Mouse (Mus musculus) midbrain, embryonic 12.5 days (tissue): ENCODE data around the gene Pnpla2. TPM values are rescaled to one million over a fixed set of nuclear protein-coding genes. Genes with fewer than 3 reads are reported as not detected.

Experiments
- ATAC-seq: fragments of 200-750 bp; cut with Nextera tagmentation; 2 replicates; pipeline ENCODE4 v1.8.0; 2017; ENCODE audit warnings: low read depth, moderate TSS enrichment, moderate library complexity; ENCODE audit not compliant: low FRiP score
- H3K27ac ChIP-seq: fragments of 300-500 bp; sonication (generic); replicated peaks from 2 replicates; pipeline ENCODE4 v1.5.1; 2016; ENCODE audit warnings: mild to moderate bottlenecking
- H3K27me3 ChIP-seq: fragments of 300-500 bp; sonication (generic); 2 replicates; pipeline ENCODE4 v1.6.1; 2016; ENCODE audit warnings: mild to moderate bottlenecking
- H3K36me3 ChIP-seq: fragments of 300-500 bp; sonication (generic); 2 replicates; pipeline ENCODE4 v1.6.1; 2016
- H3K4me1 ChIP-seq: fragments of 300-500 bp; sonication (generic); 2 replicates; pipeline ENCODE4 v1.6.1; 2016
- H3K4me2 ChIP-seq: fragments of 300-500 bp; sonication (generic); replicated peaks from 2 replicates; pipeline ENCODE4 v1.6.1; 2016; ENCODE audit warnings: mild to moderate bottlenecking, moderate library complexity
- H3K4me3 ChIP-seq: fragments of 300-500 bp; sonication (generic); 2 replicates; pipeline ENCODE4 v1.5.1; 2016; ENCODE audit warnings: mild to moderate bottlenecking
- H3K9ac ChIP-seq: fragments of 300-500 bp; sonication (generic); replicated peaks from 2 replicates; pipeline ENCODE4 v1.6.1; 2016; ENCODE audit warnings: mild to moderate bottlenecking, moderate library complexity
- H3K9me3 ChIP-seq: fragments of 300-500 bp; sonication (generic); 2 replicates; pipeline ENCODE4 v1.6.1; 2016; ENCODE audit warnings: mild to moderate bottlenecking
- WGBS: fragments of 180-500 bp; shearing (Covaris S2); methylation state at CpG from one replicate; pipeline ENCODE4 v1.1.7; 2016; 5-methylcytosine and 5-hydroxymethylcytosine counted together
- polyA plus RNA-seq: library from polyadenylated mRNA; unstranded; fragments of >200 nt; fragmentation: Nextera tagmentation; extraction: Ambion mirVana; gene quantifications from 2 replicates; pipeline ENCODE4 v1.2.1, GENCODE M21; 2016

Gene Pnpla2
- polyA plus RNA-seq, 1 experiment from 2014 or later = 18.3 TPM

GRCm38 (mm10) chr7:141501820-141502555 is 47.0 kb downstream of the Pnpla2 start:
- Histone ChIP-seq H3K27ac (no peak overlapping the region), H3K27me3 (no peaks in the 10 kb centered on the region), H3K36me3 (peaks cover 6% of the 10 kb centered on the region), H3K9me3 (no peaks in the 10 kb centered on the region), H3K9ac (no peak overlapping the region), H3K4me1 (no peaks in the 10 kb centered on the region), H3K4me3 (no peak overlapping the region), H3K4me2 (no peak overlapping the region)
- ATAC-seq = no peak
- WGBS = 84% methylated on average over 7 of the region's 7 CpGs

DNA sequence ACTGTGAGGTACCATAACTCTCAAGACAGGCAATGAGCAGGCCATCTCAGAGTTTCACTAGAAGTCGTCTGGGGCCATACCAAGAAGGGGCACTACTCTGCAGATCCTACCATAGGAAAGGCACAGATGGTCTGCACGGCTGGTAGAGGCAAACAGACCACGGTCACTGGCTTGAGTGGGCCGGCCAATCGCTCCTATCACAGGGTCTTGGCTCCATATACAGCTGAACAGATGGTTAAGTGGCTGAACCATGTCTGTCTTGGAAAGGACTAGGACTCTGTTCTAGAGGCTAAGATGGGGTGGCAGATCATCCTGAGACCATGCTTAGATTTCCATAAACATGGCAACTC is 47.5 kb downstream of the Pnpla2 start:
- H3K4me2 ChIP-seq = no peak overlapping the region
- H3K27me3 ChIP-seq = no peaks in the 10 kb centered on the region
- H3K36me3 ChIP-seq = peaks cover 6% of the 10 kb centered on the region
- no peak overlapping the region for H3K27ac ChIP-seq
- no peak overlapping the region for H3K9ac ChIP-seq
- no peak overlapping the region for H3K4me3 ChIP-seq
- WGBS = 96% methylated on average over 5 of the region's 5 CpGs
- H3K4me1 ChIP-seq = no peaks in the 10 kb centered on the region
- no peak for ATAC-seq
- H3K9me3 ChIP-seq = no peaks in the 10 kb centered on the region

- ATAC-seq = no peak
- 75% methylated on average over 2 of the region's 2 CpGs for WGBS
- no peak overlapping the region for H3K27ac ChIP-seq
- H3K4me1 ChIP-seq = no peaks in the 10 kb centered on the region
- H3K27me3 ChIP-seq = no peaks in the 10 kb centered on the region
- no peak overlapping the region for H3K4me2 ChIP-seq
- no peak overlapping the region for H3K9ac ChIP-seq
- H3K9me3 ChIP-seq = no peaks in the 10 kb centered on the region
- H3K36me3 ChIP-seq = peaks cover 15% of the 10 kb centered on the region
- H3K4me3 ChIP-seq = no peak overlapping the region
These were observed 51.3 kb downstream of the Pnpla2 start for GRCm38 (mm10) chr7:141506278-141506677.

GRCm38 (mm10) chr7:141508160-141508559 is 53.2 kb downstream of the Pnpla2 start:
- H3K27me3 ChIP-seq = no peaks in the 10 kb centered on the region
- no peaks in the 10 kb centered on the region for H3K4me1 ChIP-seq
- no peak overlapping the region for H3K4me2 ChIP-seq
- H3K4me3 ChIP-seq = no peak overlapping the region
- peak; percentile 38; the same call in 1 of the 2 replicates for ATAC-seq
- no peaks in the 10 kb centered on the region for H3K9me3 ChIP-seq
- peak overlapping the region; percentile 39 for H3K27ac ChIP-seq
- H3K9ac ChIP-seq = no peak overlapping the region
- H3K36me3 ChIP-seq = peaks cover 25% of the 10 kb centered on the region

GRCm38 (mm10) chr7:141510196-141510595 is 55.2 kb downstream of the Pnpla2 start:
- Histone ChIP-seq H3K36me3 (peaks cover 36% of the 10 kb centered on the region), H3K4me1 (no peaks in the 10 kb centered on the region), H3K9me3 (no peaks in the 10 kb centered on the region), H3K4me3 (no peak overlapping the region), H3K9ac (no peak overlapping the region), H3K27ac (no peak overlapping the region), H3K4me2 (no peak overlapping the region), H3K27me3 (no peaks in the 10 kb centered on the region)
- 94% methylated on average over 5 of the region's 5 CpGs for WGBS
- no peak for ATAC-seq

Other genes with a start within 250 kb of the Pnpla2 start
- 3.7 and 3.8 TPM in 2 replicates for gene Lmntd2, start 241.1 kb upstream of the Pnpla2 start, polyA plus RNA-seq
- 40.1 and 40.6 TPM in 2 replicates for gene Rassf7, start 239.3 kb upstream of the Pnpla2 start, polyA plus RNA-seq
- gene Phrf1, start 226.4 kb upstream of the Pnpla2 start, polyA plus RNA-seq = 107 and 112 TPM in 2 replicates
- gene Irf7, start 188.7 kb upstream of the Pnpla2 start, polyA plus RNA-seq = 0.81 and 0.84 TPM in 2 replicates
- gene Cdhr5, start 178.4 kb upstream of the Pnpla2 start, polyA plus RNA-seq = not detected in 2 replicates
- gene Sct, start 176.1 kb upstream of the Pnpla2 start, polyA plus RNA-seq = 0.64 and 1.3 TPM in 2 replicates
- gene Drd4, start 163.2 kb upstream of the Pnpla2 start, polyA plus RNA-seq = 0.39 and 0.68 TPM in 2 replicates
- 85.9 and 88.3 TPM in 2 replicates for gene Deaf1, start 127.5 kb upstream of the Pnpla2 start, polyA plus RNA-seq
- gene Tmem80, start 127.5 kb upstream of the Pnpla2 start, polyA plus RNA-seq = 64.9 and 68.9 TPM in 2 replicates
- 0.86 and 1.4 TPM in 2 replicates for gene Eps8l2, start 116.3 kb upstream of the Pnpla2 start, polyA plus RNA-seq
- gene Taldo1, start 63.0 kb upstream of the Pnpla2 start, polyA plus RNA-seq = 362 and 364 TPM in 2 replicates
- gene Gatd1, start 41.1 kb upstream of the Pnpla2 start, polyA plus RNA-seq = 47.0 and 48.2 TPM in 2 replicates
- gene Cend1, start 25.7 kb upstream of the Pnpla2 start, polyA plus RNA-seq = 19.3 and 22.7 TPM in 2 replicates
- gene Slc25a22, start 17.3 kb upstream of the Pnpla2 start, polyA plus RNA-seq = 52.6 and 52.7 TPM in 2 replicates
- 9.6 and 12.3 TPM in 2 replicates for gene Pidd1, start 11.2 kb upstream of the Pnpla2 start, polyA plus RNA-seq
- gene Rplp2, start 7.8 kb upstream of the Pnpla2 start, polyA plus RNA-seq = 884 and 899 TPM in 2 replicates
- 5.4 and 6.0 TPM in 2 replicates for gene Cracr2b, start 5.9 kb downstream of the Pnpla2 start, polyA plus RNA-seq
- 14.8 and 15.6 TPM in 2 replicates for gene Cd151, start 12.2 kb downstream of the Pnpla2 start, polyA plus RNA-seq
- gene Polr2l, start 19.9 kb downstream of the Pnpla2 start, polyA plus RNA-seq = 73.8 and 75.0 TPM in 2 replicates
- 25.3 and 32.6 TPM in 2 replicates for gene Tspan4, start 20.0 kb downstream of the Pnpla2 start, polyA plus RNA-seq
- 29.3 and 30.2 TPM in 2 replicates for gene Chid1, start 84.7 kb downstream of the Pnpla2 start, polyA plus RNA-seq
- gene Ap2a2, start 107.0 kb downstream of the Pnpla2 start, polyA plus RNA-seq = 109 and 113 TPM in 2 replicates
- 0.08 and 0.15 TPM in 2 replicates for gene Muc6, start 200.1 kb downstream of the Pnpla2 start, polyA plus RNA-seq
- 0.18 TPM in 1 of 2 replicates, not detected in the other for gene Muc2, start 235.1 kb downstream of the Pnpla2 start, polyA plus RNA-seq